Mouse (Mus musculus): ENCODE measurements around the gene Duoxa1.

The Duoxa1 gene

DNA sequence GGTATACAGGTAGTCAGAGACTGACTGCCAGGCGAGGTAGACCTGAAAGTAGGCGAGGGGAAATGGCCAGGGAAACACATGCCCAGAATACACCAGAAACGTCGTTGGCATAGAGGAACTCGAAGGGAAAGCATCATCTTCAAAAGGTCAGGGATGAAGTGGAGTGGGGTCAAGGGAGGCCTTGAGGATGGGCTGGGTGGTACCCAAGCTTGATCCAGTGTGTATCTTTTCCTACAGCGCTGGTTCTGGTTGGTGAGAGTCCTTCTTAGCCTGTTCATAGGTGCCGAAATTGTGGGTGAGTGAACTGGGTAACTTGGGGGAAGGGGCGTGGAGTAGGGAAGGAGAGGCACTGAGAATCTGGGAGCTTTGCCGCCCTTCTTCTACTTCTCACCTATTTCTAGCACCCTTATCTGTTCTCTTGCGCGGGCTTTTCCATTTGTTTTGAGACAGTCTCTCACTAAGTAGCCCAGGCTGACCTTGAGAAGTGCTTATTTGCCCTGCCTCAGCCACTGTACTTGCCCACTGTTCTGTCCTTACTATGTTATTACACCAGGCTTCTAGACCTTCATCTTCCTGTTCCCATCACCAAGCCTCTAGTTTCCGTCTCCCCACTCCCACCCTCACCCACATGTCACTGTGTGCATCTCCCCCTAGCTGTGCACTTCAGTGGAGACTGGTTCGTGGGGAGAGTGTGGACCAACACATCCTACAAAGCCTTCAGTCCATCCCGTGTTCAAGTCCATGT lies 13.4 kb downstream of the Duoxa1 start:
- in situ Hi-C loops (cut with MboI; ENCODE audit: unreplicated experiment in 2 of 2) = loop anchor here (5.0 to 10.0 kb wide), 2 partner anchors 105 to 108 kb away; no protein-coding TSS in a partner anchor

DNA sequence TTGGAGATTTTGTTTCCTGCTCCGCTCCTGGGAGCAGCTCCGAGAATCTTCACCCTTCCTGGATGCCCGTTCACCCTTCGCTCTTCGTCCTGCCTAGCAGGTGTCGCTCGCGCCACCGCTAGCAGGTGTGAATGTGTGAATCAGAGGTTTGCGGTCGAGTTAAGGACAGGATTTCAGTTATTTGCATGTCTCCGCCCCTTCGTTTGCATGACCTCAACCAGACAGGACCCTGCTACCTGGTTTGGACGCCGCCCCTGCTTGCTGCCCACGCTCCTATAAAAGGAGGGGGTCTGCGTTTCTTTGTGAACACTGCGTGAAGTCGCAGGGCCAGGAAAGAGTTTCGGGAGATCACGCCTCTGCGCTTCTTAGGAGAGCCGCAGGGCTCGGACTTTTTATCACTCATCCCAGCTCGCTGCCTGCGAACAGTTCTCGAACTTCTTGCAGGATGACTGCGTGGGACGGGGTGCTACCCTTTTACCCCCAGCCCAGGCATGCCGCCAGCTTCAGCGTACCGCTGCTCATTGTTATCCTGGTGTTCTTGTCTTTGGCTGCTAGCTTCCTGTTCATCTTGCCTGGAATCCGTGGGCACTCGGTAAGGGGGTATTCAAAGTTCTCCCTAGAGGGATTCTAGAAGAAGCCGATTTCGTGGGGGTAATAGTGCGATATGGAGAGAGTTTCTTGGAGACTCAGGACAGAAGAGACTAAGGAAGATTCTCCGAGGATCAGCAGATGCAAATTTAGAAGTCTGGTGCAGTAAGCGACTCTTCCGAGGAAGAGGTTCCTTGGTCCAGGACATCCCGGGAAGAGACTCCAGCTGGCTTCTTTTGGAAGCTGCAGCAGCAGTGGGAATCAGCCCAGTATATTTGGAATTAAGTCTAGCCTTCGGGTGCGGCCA lies 14.7 kb downstream of the Duoxa1 start, which contains the start of gene Duoxa2:
Gene Duoxa2, plus strand, starts transcription at position 305 of the 895 bp plus-strand sequence.
- in situ Hi-C loops (cut with MboI; ENCODE audit: unreplicated experiment in 2 of 2) = loop anchor here in 1 of 2 experiments (5.0 kb wide), 1 partner anchor 107 kb away; no protein-coding TSS in a partner anchor

- in situ Hi-C loops (cut with MboI; ENCODE audit: unreplicated experiment in 2 of 2) = loop anchor here in 1 of 2 experiments (5.0 kb wide), 1 partner anchor 106 kb away; no protein-coding TSS in a partner anchor
These were observed 15.4 kb downstream of the Duoxa1 start, which contains the start of gene Duox2 for GRCm38 (mm10) chr2:122298096-122298499. Gene Duox2, minus strand, starts transcription at chr2:122298449.

DNA sequence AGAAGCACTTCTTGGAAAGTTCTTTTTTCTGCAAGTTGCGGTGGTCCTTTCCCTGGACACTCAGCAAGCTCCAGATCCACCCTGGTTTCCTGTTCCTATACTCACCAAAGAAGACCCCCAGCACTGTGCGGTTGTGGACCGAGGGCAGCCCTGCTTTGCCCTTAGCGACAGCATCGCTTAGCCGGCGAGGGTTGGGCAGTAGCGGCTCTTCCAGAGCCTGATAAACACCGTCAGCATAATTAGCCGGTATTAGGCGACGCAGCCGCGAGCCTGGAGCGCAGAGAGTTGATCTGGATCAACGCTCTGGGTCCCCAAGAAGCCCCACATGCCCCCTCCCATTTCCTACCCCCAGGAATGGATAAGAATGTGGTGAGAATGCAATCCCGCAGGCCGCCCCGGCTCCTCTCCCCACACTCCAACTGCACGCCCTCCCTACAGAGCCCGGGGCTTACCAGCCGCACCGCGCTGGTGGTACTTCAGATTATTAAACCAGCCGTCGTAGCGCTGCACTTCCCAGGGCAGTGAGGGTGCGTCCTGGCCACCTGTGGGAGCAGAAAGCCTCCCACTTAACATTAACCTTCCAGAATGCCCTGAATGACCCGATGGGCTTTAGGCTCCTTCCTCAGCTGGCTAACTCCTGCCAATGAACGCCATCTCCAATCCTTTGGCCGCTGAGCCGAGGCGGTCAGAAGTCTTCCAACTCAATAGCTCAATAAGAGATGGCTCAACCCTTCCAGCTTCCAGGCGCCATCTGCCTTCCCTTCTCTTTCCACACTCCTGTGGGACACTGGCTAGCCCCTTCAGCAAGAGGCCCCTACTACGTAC lies 16.0 kb downstream of the Duoxa1 start:
- in situ Hi-C loops (cut with MboI; ENCODE audit: unreplicated experiment in 2 of 2) = loop anchor here in 1 of 2 experiments (5.0 kb wide), 1 partner anchor 105 kb away; no protein-coding TSS in a partner anchor

- in situ Hi-C loops (cut with MboI; ENCODE audit: unreplicated experiment in 2 of 2) = loop anchor here in 1 of 2 experiments (5.0 kb wide), 1 partner anchor 103 kb away; no protein-coding TSS in a partner anchor
These were observed 18.6 kb downstream of the Duoxa1 start for GRCm38 (mm10) chr2:122294916-122295315.

DNA sequence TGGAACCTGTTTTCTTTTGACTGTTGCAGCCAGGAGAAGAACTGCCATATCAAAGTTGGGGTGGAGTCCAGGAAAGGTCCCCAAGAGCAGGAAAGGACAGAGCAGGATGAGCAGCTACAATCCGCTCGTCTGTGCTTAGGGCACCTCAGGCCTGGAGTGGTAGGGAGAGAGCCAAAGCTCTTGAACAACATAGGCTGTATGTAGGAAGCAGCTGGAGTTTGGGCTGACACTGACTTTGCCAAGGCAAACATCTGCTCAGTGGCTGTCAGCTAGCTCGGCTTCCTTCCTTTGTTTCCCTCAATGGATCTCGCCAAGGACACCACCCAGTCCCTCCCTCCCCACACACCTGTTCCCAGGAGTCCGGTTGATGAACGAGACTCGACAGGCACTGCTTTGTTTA lies 27.4 kb downstream of the Duoxa1 start:
- in situ Hi-C loops (cut with MboI; ENCODE audit: unreplicated experiment in 2 of 2) = no loop called here

- in situ Hi-C loops (cut with MboI; ENCODE audit: unreplicated experiment in 2 of 2) = no loop called here
These were observed 29.4 kb downstream of the Duoxa1 start for GRCm38 (mm10) chr2:122284091-122284490.

DNA sequence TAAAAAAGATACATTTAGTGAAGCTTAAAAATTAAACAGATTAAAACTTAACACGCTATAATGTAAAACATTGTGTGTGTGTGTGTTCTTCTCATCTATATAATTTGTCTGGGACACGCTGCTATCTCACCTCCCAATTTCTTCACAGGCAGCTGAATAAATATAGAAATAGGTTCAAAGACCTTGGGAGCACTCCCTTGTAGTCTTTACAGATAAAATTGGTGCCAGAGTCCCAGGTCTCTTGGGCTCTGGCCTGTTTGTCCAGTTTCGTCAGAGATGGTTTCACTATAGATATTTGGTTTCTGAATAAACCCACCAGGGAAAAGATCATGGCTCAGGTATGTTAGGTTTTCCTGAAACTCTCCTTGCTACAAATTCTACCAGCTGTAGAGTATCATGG lies 34.8 kb downstream of the Duoxa1 start:
- in situ Hi-C loops (cut with MboI; ENCODE audit: unreplicated experiment in 2 of 2) = no loop called here

GRCm38 (mm10) chr2:122266407-122267193 lies 46.9 kb downstream of the Duoxa1 start:
- in situ Hi-C loops (cut with MboI; ENCODE audit: unreplicated experiment in 2 of 2) = no loop called here

- in situ Hi-C loops (cut with MboI; ENCODE audit: unreplicated experiment in 2 of 2) = no loop called here
These were observed 48.8 kb downstream of the Duoxa1 start for GRCm38 (mm10) chr2:122264690-122265089.

DNA sequence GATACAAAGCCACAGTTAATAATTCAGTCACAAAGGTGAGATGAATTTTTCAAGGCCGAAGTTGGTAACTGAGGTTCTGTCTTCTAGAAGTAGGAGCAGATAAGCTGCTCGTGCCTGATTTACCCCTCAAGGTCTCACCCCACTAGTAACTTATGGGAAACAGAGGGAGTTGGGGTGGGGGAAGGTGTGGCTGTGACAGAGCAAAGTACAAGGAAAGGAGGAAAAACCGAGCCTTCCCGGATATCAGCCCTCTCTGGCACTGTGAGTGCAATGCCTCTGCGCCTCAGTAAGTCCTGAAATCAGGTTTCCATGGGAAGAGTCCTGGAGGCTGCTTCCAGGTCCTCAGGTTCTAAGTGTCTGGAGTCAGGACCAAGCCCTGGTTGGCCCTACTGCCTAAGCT lies 52.8 kb downstream of the Duoxa1 start:
- in situ Hi-C loops (cut with MboI; ENCODE audit: unreplicated experiment in 2 of 2) = no loop called here

DNA sequence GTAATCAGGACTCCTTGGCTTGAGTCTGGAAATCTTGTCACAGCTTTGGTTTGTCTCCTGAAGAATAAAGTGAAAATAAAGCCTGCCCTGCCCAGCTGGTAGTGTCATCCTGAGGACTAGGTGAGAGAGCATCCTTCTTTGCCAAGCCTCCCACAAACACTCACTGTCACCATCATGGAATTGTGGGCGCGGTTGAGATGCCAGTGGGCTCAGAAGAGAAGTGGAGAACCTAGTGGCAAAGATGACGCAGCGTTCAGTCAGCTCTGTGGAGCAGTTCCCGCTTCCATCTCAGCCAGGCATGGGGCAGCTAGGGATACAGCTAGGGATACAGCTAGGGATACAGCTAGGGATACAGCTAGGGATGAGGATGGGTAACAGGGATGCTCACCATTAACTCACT lies 57.5 kb downstream of the Duoxa1 start:
- in situ Hi-C loops (cut with MboI; ENCODE audit: unreplicated experiment in 2 of 2) = no loop called here

Data from v-Abl transformed pro-B cells (cell line).